ENCODE assay signal across 1 mouse cellular context in the genomic region with DNA sequence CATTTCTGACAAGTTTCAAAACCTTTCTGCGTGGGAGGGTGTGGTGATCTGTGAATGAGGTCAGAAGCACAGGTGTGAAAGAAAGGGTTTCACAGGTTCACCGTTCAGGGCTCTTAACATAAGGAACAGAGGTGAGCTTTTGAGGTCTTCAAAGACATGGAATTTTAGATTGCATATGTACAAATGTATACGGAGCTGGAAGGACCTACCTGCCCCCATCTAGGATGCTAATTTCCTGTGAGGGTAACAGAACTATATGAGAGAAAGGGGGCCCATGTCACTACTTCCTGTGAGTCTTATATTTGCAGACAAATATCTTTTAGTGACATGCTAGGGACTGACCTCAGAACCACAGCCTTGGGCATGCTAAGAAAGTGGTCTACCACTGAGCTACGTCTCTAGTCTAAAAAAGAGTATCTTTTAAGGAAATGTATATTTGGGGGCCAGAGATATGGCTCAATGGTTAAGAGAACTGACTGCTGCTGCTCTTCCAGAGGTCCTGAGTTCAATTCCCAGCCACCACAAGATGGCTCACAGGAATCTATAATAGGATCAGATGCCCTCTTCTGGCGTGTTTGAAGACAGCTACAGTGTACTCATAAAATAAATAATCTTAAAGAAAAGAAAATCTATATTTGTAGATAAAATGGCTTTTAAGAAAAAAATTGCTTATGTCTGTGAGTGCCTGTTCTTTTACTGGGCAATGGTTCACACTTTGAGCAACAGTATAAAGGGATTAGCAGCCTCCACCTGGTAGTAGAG.
TF ChIP-seq lines count a peak whose summit lies in the region.

No protein-coding gene starts in this region.

TF ChIP-seq in MEL, 35 proteins besides CTCF, POLR2A, EP300 and RAD21:
- TF ChIP-seq GABPA (IDR thresholded peaks at IDR 0.05; ENCODE audit: low read depth, low read length), result no peak
- TF ChIP-seq BHLHE40 (IDR thresholded peaks at IDR 0.05; ENCODE audit: borderline replicate concordance, low read depth, low read length), result no peak
- TF ChIP-seq TBP (IDR thresholded peaks at IDR 0.05; ENCODE audit: low read depth, low read length), result peak; percentile 90
- no peak for TF ChIP-seq MAX (IDR thresholded peaks at IDR 0.05; ENCODE audit: low read length)
- no peak for TF ChIP-seq ZKSCAN1 (IDR thresholded peaks at IDR 0.05; ENCODE audit: low read depth, low read length)
- no peak for TF ChIP-seq CHD2 (IDR thresholded peaks at IDR 0.05; ENCODE audit: low read length)
- peak; percentile 24; the same call in 1 of the 2 replicates for TF ChIP-seq GATA1 (IDR thresholded peaks at IDR 0.05; ENCODE audit: low read depth, low read length)
- TF ChIP-seq SMC3 (IDR thresholded peaks at IDR 0.05; ENCODE audit: low read depth, low read length), result peak; percentile 45
- TF ChIP-seq ZNF384 (IDR thresholded peaks at IDR 0.05; ENCODE audit: low read depth, low read length), result no peak
- no peak for TF ChIP-seq MXI1 (IDR thresholded peaks at IDR 0.05; ENCODE audit: low read depth, low read length)
- TF ChIP-seq E2F4 (IDR thresholded peaks at IDR 0.05; ENCODE audit: borderline replicate concordance, low read depth, low read length), result no peak
- TF ChIP-seq TAL1 (IDR thresholded peaks at IDR 0.05; ENCODE audit: low read length), result no peak
- no peak for TF ChIP-seq MEF2A (IDR thresholded peaks at IDR 0.05; ENCODE audit: extremely low read depth, insufficient replicate concordance, low read depth, low read length, poor library complexity, severe bottlenecking)
- TF ChIP-seq MAFK (IDR thresholded peaks at IDR 0.05; ENCODE audit: borderline replicate concordance, low read depth, low read length), result no peak
- 0 out of 2 replicates have a peak, but pooled peaks have one; percentile 11 for TF ChIP-seq TCF12 (IDR thresholded peaks at IDR 0.05; ENCODE audit: low read depth, low read length)
- no peak for TF ChIP-seq NELFE (IDR thresholded peaks at IDR 0.05; ENCODE audit: low read depth, low read length)
